Mouse (Mus musculus) cerebellum, postnatal 14 days (tissue): ENCODE results near the gene Ghdc.

Source experiments
- DNase-seq, 2 experiments: peaks; one replicate each; pipeline ENCODE4 v3.0.0; 2021; ENCODE audit warnings: mixed read lengths in 2 of 2

The Ghdc gene

GRCm38 (mm10) chr11:100741348-100741747 is 29.4 kb downstream of the Ghdc start:
- DNase-seq: peak; percentile 42 to 56

GRCm38 (mm10) chr11:100738749-100739148 is 32.0 kb downstream of the Ghdc start:
- DNase-seq: peak in 1 of 2 experiments; percentile 45

GRCm38 (mm10) chr11:100738066-100738604 is 32.6 kb downstream of the Ghdc start, which contains the start of gene Rab5c:
Gene Rab5c (minus strand): TSS chr11:100738215.
- peak; percentile 98 for DNase-seq

DNA sequence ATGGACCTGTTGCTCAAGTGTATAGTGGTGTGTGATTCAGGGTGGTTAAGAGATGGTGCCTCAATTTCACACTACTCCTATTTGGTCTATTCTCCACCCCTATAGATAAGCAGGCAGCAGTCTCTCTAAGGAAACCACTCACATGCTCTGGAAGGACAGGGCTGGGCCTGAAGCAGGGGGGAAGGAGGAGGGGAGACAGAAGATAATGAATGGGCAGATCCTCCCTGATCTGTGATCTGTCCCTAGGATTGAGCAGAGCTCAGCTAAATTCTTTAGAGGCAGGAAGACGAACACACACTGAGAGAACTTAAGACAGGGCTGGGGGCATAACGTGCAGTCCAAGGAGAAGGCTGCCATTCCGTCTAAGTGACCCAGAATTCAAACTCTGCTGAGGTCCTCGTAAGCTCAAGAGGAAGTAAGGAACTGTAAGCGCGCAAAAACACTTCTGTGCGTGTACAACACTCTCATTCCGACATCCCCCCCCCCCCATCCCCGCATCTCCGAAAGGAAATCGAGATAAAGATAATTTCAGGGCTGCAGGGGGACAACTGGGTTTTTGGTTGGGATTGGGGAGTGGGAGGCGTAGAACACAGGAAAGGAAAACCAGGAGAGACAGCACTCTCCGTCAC is 33.5 kb downstream of the Ghdc start:
- DNase-seq: no peak

DNA sequence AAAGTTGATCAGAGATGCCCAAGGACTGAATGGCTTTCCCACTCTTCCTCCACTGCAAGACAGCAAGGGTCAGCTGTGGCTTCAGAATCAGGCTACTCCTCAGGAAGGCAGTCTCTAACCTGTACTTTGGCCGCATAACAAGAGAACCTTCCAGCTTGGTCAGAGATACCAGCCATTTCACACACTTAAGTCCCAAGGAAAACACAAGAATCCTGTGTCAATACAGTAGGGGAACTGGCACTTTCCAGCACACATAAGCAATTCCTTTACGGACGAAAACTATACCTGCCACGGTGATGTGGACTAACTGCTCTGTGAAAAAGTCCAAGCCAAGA is 34.0 kb downstream of the Ghdc start:
- DNase-seq: no peak

- no peak for DNase-seq
Measured at GRCm38 (mm10) chr11:100735954-100736745, 34.6 kb downstream of the Ghdc start.

DNA sequence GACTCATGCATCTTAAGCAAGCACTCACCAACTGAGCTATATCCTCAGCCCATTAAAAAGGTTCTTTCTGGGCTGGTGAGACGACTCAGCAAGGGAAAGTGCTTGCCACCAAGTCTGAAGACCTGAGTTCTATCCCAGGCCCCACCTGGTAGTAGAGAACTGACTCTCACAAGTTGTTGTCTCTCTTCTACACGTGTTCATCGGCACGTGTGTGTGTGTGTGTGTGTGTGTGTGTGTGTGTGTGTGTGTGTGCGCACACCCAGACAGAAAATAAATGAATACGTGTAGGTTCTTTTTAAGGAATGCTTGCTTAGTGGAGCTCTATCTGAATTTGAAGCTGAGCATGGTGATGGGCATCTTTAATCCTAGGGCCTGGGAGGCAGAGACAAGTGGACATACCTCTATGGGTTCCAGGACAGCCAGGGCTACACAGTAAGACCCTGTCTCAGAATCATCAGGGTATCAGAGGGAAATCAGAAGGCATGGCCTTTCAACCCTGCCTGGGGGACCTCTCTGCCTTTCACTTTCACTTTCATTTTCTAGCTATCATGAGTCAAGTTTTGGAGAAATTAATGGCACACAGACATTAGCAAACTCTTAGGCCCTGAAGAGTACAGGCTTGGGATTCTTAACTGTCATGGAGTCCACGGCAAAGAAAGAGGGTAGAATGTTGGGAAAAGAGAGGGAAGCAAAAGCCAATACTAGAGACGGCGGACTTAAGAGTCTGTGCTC is 35.5 kb downstream of the Ghdc start:
- DNase-seq: no peak

DNA sequence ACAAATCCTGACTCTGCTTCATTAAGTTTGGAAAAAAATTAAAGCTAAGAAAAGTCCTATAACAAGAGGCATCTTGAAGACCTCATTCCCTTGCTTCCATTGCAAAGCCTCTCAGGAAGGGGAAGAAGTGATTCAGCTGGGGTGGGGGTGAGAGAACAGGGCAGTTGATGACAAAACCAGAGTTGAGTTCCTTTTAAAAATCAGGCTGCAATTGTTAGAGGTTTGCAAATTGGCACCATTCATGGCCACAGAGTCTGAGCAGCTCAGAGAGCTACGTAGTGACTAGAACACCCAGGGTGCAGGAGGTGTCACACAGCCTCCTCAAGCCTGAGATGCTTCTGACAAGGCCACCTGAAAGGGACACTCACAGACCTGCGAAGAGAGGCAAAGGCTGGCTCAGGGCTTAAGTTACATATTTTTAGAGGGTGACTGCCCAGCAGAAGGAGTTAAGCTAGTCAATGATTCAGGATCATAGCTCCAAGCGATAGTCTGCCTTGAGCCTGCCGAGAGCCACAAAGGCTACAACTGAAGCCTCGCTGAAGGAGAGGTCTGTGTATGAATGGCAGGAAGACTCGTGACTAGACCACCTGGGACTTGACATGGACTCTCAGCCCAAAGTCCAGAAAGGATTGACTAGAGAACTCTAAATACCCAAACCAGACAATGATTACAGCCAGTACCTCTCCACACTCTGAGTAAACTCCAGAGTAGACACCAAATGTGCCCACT is 40.1 kb downstream of the Ghdc start:
- DNase-seq: no peak

DNA sequence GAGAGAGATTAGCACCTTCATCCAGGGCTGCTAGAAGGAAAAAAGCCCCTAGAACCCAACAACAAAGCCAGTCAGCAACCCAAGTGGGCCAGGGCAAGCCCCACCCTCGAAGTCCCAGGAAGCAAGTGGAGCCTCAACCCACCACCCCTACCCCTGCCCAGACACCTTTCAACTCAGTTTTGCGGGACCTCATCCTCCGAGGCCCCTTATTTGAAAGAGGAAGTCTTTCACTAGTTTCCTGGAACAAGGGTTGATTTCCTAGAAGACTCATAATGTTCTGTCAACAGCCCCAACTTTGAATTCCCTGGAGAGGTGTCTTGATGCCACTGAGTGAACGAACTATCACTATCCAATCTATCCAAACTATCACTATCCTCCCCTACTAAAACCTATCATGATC is 40.8 kb downstream of the Ghdc start:
- no peak for DNase-seq

DNA sequence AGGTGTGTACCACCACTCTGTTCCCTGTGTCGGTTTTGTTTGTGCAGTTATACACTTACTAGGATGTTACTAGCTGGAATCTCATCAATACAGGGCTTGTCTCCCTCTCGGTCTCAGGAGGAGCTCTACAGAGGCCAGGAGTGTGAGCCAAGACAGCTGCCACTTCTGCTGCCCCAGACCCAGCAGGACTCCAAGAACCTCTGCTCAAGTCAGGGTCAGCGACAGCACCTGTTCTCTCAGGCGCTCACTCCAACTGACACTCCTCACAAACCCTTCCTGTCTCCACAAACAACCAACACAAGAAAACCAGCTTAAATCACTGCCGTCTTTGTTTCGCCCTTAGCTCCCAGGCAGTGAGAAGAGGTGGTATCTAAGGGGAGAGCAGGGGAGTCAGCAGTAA is 42.2 kb downstream of the Ghdc start:
- DNase-seq: no peak

DNA sequence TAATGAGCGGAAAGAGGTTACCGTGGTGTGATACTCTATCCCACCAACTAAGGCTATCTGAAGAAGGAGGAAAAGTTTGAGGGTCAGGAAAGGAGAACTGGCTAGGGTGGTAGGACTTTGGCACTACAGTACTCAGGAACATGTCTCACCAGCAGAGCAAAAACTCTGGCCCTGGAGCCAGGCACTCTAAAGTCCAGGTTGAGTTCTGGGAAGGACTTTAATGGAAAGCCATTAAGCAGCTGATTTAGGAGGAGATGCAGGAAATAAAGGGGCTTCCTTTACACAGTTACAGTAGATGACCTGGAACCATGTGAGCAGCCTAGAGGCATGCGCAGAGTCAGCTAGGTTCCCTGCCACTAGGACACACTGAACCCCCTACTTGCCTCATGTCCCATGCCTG is 43.6 kb downstream of the Ghdc start:
- DNase-seq: no peak

GRCm38 (mm10) chr11:100724919-100725512 is 45.7 kb downstream of the Ghdc start:
- DNase-seq: no peak

GRCm38 (mm10) chr11:100722493-100723028 is 48.2 kb downstream of the Ghdc start:
- no peak for DNase-seq

- DNase-seq: no peak
Measured at GRCm38 (mm10) chr11:100721776-100722492, 48.8 kb downstream of the Ghdc start.

GRCm38 (mm10) chr11:100721254-100721653 is 49.5 kb downstream of the Ghdc start:
- no peak for DNase-seq

DNA sequence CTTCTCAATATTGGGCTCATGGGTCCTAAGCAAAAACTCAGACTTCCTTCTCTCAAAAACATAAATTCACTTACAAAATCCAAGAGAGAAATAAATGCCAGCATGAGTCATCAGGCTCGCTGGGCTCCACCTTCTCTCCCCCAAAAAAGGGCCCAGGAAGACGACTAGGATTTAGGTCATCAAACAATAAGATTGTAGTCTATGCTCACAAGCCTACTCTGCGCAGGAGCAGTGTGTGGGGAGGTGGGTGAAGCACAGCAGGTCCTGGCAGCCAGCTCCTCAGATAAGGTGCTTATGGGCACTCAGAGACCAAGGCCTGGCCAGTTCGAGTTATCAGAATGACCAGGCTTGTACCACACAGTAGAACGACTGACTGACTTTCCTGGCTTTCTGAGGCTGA is 50.4 kb downstream of the Ghdc start:
- DNase-seq: no peak

- DNase-seq: no peak
Measured at GRCm38 (mm10) chr11:100719893-100720292, 50.9 kb downstream of the Ghdc start.

DNA sequence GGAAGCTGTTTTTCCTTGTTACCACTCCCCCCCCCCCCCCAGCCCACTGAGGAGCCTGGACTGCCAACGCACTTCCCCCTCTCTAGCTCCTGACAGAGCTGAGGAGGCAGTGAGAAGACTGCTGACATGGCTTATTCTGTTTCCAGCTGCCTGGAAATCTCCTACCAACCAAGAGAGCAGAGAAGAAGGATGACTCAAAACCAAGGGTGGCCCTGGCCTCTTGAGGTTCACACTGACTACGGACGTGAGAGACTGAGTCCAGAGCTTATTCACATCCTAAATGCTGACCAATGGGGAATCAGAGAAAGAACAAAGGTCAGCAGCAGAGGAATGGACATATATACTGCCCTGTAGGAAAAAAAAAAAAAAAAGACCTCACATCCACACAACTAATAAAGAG is 51.4 kb downstream of the Ghdc start:
- DNase-seq: no peak

- no peak for DNase-seq
Measured at GRCm38 (mm10) chr11:100718866-100719265, 51.9 kb downstream of the Ghdc start.

DNA sequence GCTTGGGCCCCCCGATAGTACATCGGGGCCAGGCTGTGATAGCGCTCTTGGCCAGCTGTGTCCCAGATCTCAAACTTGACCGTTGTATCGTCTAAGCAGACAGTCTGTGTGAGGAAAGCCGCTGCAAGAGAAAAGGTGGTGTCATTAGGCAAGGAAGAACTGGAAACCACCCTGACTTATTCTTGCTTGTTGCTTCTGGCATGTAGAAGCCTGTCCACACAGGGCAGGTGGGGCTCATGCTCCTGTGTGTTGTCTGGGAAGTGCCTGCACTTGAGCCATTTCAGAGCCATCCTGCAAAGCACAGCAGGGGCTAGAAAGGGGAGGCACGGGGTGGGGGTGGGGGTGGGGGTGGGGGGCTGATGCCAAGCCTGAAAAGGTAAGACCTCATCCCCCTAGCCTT is 52.3 kb downstream of the Ghdc start:
- no peak for DNase-seq

- DNase-seq: no peak
Measured at GRCm38 (mm10) chr11:100716649-100717048, 54.1 kb downstream of the Ghdc start.
